Mouse (Mus musculus): ENCODE data around the gene Khsrp. TPM values are rescaled to one million over a fixed set of nuclear protein-coding genes. Genes with fewer than 3 reads are reported as not detected.

Gene Khsrp
- total and polyA plus RNA-seq, 2 experiments from 2014 or later, result 31.6 to 73.6 TPM

- 90% methylated on average over 5 of the region's 5 CpGs for WGBS
- H3K36me3 ChIP-seq (ENCODE audit: insufficient read depth, low read length), result peaks cover 47% of the 10 kb centered on the region
- no peaks in the 10 kb centered on the region for H3K27me3 ChIP-seq (ENCODE audit: insufficient read depth, low read length)
These were observed 10.4 kb downstream of the Khsrp start for GRCm38 (mm10) chr17:57020960-57021359.

GRCm38 (mm10) chr17:57019693-57020092, 11.6 kb downstream of the Khsrp start:
- peaks cover 34% of the 10 kb centered on the region for H3K36me3 ChIP-seq (ENCODE audit: insufficient read depth, low read length)
- no peak for TF ChIP-seq CTCF (IDR thresholded peaks at IDR 0.05)
- H3K9me3 ChIP-seq (ENCODE audit: low read length), result no peaks in the 10 kb centered on the region
- ATAC-seq (ENCODE audit: low FRiP score) (no peak), DNase-seq (ENCODE audit: low spot score) (no peak)
- 94% methylated on average over 2 of the region's 2 CpGs for WGBS
- no peak overlapping the region for H3K4me3 ChIP-seq (ENCODE audit: low read depth, low read length)
- H3K27me3 ChIP-seq (ENCODE audit: insufficient read depth, low read length), result no peaks in the 10 kb centered on the region
- no peak overlapping the region for H3K4me2 ChIP-seq (ENCODE audit: low read depth, low read length, poor library complexity, severe bottlenecking)
- H3K9ac ChIP-seq (replicated peaks; ENCODE audit: low read length, poor library complexity, severe bottlenecking), result no peak overlapping the region
- H3K4me1 ChIP-seq (ENCODE audit: insufficient read depth, low read length), result no peaks in the 10 kb centered on the region
- H3K27ac ChIP-seq (ENCODE audit: low read depth, low read length), result no peak overlapping the region

More at GRCm38 (mm10) chr17:57020960-57021359, 10.4 kb downstream of the Khsrp start:
- no peak overlapping the region for H3K27ac ChIP-seq (ENCODE audit: low read depth, low read length)
- no peaks in the 10 kb centered on the region for H3K9me3 ChIP-seq (ENCODE audit: low read length)
- H3K4me3 ChIP-seq (ENCODE audit: low read depth, low read length), result no peak overlapping the region
- no peak for DNase-seq (ENCODE audit: low spot score)
- no peak for ATAC-seq (ENCODE audit: low FRiP score)
- H3K4me1 ChIP-seq (ENCODE audit: insufficient read depth, low read length), result no peaks in the 10 kb centered on the region
- no peak overlapping the region for H3K4me2 ChIP-seq (ENCODE audit: low read depth, low read length, poor library complexity, severe bottlenecking)
- H3K9ac ChIP-seq (replicated peaks; ENCODE audit: low read length, poor library complexity, severe bottlenecking), result no peak overlapping the region
- no peak for TF ChIP-seq CTCF (IDR thresholded peaks at IDR 0.05)

GRCm38 (mm10) chr17:57012245-57012795, 19.0 kb downstream of the Khsrp start:
- DNase-seq (ENCODE audit: low spot score) (no peak), ATAC-seq (ENCODE audit: low FRiP score) (no peak; the same call in 1 of the 2 replicates)
- H3K9me3 ChIP-seq (ENCODE audit: low read length), result no peaks in the 10 kb centered on the region
- H3K4me1 ChIP-seq (ENCODE audit: insufficient read depth, low read length), result peaks cover 4% of the 10 kb centered on the region; the same call in 1 of the 2 replicates
- TF ChIP-seq CTCF (IDR thresholded peaks at IDR 0.05), result no peak
- H3K4me2 ChIP-seq (ENCODE audit: low read depth, low read length, poor library complexity, severe bottlenecking), result peak overlapping the region; percentile 91
- peak overlapping the region; percentile 82; the same call in 1 of the 2 replicates for H3K9ac ChIP-seq (replicated peaks; ENCODE audit: low read length, poor library complexity, severe bottlenecking)
- no peaks in the 10 kb centered on the region for H3K27me3 ChIP-seq (ENCODE audit: insufficient read depth, low read length)
- WGBS, result 67% methylated on average over 13 of the region's 13 CpGs
- H3K4me3 ChIP-seq (ENCODE audit: low read depth, low read length), result peak overlapping the region; percentile 72
- peak overlapping the region; percentile 98 for H3K27ac ChIP-seq (ENCODE audit: low read depth, low read length)
- H3K36me3 ChIP-seq (ENCODE audit: insufficient read depth, low read length), result peaks cover 12% of the 10 kb centered on the region

DNA sequence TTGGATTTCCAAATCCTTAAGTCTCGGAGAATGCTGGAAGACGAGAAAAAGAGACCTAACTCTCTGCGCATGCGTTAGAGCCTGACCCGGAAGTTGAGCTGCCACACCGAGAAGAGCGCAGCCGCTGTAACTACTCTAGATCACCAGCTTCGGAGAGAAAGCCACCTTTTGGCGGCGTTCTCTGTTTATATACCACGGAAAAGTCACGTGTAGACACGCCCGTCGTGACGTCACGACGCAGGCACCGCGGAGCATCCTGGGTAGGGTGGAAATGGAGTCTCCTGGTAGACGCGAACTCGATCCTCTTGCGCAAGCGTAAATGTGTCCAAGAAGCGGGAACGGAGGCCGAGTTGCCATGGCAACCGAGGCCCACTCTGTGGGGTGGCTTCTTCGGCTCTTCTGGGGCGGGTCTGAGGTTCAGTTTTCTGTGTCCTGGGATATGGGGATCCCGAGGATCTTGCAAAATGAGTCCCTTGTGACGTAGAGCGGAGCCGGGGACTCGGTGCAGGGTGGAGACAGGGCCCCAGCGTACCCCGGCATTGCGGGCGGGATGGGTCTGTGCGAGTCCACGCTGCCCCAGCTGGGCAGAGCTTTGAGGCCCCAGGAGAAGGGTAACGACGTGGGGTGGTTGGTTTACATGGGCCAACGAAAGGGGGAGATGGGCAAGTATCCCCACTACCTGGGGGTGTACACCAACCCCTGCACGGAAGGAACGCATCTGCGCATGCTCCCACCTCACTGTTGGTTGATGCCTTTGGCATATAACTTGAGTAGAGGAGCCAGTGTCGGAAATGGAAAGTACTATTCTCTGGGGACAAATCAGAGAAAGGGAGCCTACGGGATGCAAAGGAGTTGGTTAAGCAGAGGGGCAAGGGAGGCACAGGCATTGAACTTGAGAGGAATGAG, 19.8 kb downstream of the Khsrp start, which contains the start of the genes Gtf2f1 and Gm17949:
Gtf2f1 (minus strand) TSS at position 53 of the 906 bp plus-strand sequence.
Gm17949 (plus strand) TSS at position 234 of the 906 bp plus-strand sequence.
- no peaks in the 10 kb centered on the region for H3K9me3 ChIP-seq (ENCODE audit: low read length)
- H3K4me1 ChIP-seq (ENCODE audit: insufficient read depth, low read length), result peaks cover 4% of the 10 kb centered on the region; the same call in 1 of the 2 replicates
- H3K36me3 ChIP-seq (ENCODE audit: insufficient read depth, low read length), result peaks cover 21% of the 10 kb centered on the region
- ATAC-seq (ENCODE audit: low FRiP score) (peak; percentile 90), DNase-seq (ENCODE audit: low spot score) (peak; percentile 99)
- H3K9ac ChIP-seq (replicated peaks; ENCODE audit: low read length, poor library complexity, severe bottlenecking), result peak within 1 kb of the TSS; percentile 86
- peak within 1 kb of the TSS; percentile 98 for H3K27ac ChIP-seq (ENCODE audit: low read depth, low read length)
- peak within 1 kb of the TSS; percentile 72 for H3K4me3 ChIP-seq (ENCODE audit: low read depth, low read length)
- WGBS, result under 1% methylated on average over 51 of the region's 51 CpGs
- peak; percentile 60 for TF ChIP-seq CTCF (IDR thresholded peaks at IDR 0.05)
- H3K4me2 ChIP-seq (ENCODE audit: low read depth, low read length, poor library complexity, severe bottlenecking), result peak within 1 kb of the TSS; percentile 91
- H3K27me3 ChIP-seq (ENCODE audit: insufficient read depth, low read length), result no peaks in the 10 kb centered on the region

DNA sequence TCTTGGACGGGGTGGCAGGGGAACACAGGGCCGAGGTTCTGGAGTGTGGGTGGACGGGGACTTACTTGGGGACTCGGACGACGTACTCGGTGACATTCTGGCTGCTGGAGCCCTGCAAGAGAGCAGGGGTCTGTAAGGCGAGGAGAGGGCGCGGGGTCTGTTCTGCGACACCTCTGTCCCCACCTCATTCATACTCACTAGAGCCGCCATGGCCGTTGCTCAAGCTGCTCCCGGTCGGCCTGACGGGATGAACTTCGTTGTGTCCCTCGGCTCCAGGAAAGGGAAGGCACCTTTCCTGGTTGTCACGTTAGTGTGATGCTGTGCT, 20.4 kb downstream of the Khsrp start:
- peak overlapping the region; percentile 86 for H3K9ac ChIP-seq (replicated peaks; ENCODE audit: low read length, poor library complexity, severe bottlenecking)
- no peak for TF ChIP-seq CTCF (IDR thresholded peaks at IDR 0.05)
- DNase-seq (ENCODE audit: low spot score) (no peak), ATAC-seq (ENCODE audit: low FRiP score) (peak; percentile 34)
- H3K4me2 ChIP-seq (ENCODE audit: low read depth, low read length, poor library complexity, severe bottlenecking), result peak overlapping the region; percentile 87
- peak overlapping the region; percentile 98 for H3K27ac ChIP-seq (ENCODE audit: low read depth, low read length)
- H3K36me3 ChIP-seq (ENCODE audit: insufficient read depth, low read length), result peaks cover 27% of the 10 kb centered on the region
- H3K27me3 ChIP-seq (ENCODE audit: insufficient read depth, low read length), result no peaks in the 10 kb centered on the region
- WGBS, result 1% methylated on average over 19 of the region's 19 CpGs
- peak overlapping the region; percentile 72 for H3K4me3 ChIP-seq (ENCODE audit: low read depth, low read length)
- no peaks in the 10 kb centered on the region for H3K9me3 ChIP-seq (ENCODE audit: low read length)
- peaks cover 4% of the 10 kb centered on the region; the same call in 1 of the 2 replicates for H3K4me1 ChIP-seq (ENCODE audit: insufficient read depth, low read length)
